Mouse (Mus musculus): ENCODE measurements at regions not wholly inside any gene's neighbourhood (a gene's known extent, or its start where the extent isn't known, plus 50 kb on each side); places are given as distances from the start of the nearest gene placed in this dataset.

GRCm38 (mm10) chr5:58987754-58988153 lies 1270.0 kb downstream of the Pcdh7 start:
- TF ChIP-seq EP300 (IDR thresholded peaks at IDR 0.05) (no peak), CTCF (IDR thresholded peaks at IDR 0.05) (no peak)

Measured in lung, postnatal 0 days (tissue).